Mouse (Mus musculus) forebrain, embryonic 10.5 days (tissue): ENCODE measurements around the gene Rgs6. TPM values are rescaled to one million over a fixed set of nuclear protein-coding genes. Genes with fewer than 3 reads are reported as not detected.

Experiments used
- DNase-seq: peaks from one replicate; pipeline ENCODE4 v3.0.0-alpha.2; 2017; ENCODE audit warnings: low spot score; ENCODE audit errors: extremely low spot score
- H3K27ac ChIP-seq: fragments of 300-500 bp; sonication (generic); 2 replicates; pipeline ENCODE4 v1.5.1; 2016; ENCODE audit warnings: mild to moderate bottlenecking
- H3K27me3 ChIP-seq: fragments of 300-500 bp; sonication (generic); 2 replicates; pipeline ENCODE4 v1.6.1; 2016; ENCODE audit warnings: mild to moderate bottlenecking; ENCODE audit not compliant: poor library complexity, severe bottlenecking
- H3K36me3 ChIP-seq: fragments of 300-500 bp; sonication (generic); replicated peaks from 2 replicates; pipeline ENCODE4 v1.6.1; 2016; ENCODE audit warnings: mild to moderate bottlenecking, moderate library complexity
- H3K4me1 ChIP-seq: fragments of 300-500 bp; sonication (generic); 2 replicates; pipeline ENCODE4 v1.6.1; 2016
- H3K4me3 ChIP-seq: fragments of 300-500 bp; sonication (generic); 2 replicates; pipeline ENCODE4 v1.5.1; 2016; ENCODE audit warnings: mild to moderate bottlenecking, moderate library complexity
- H3K9me3 ChIP-seq: fragments of 300-500 bp; sonication (generic); 2 replicates; pipeline ENCODE4 v1.6.1; 2016; ENCODE audit warnings: mild to moderate bottlenecking, moderate library complexity
- WGBS: fragments of 180-500 bp; shearing (Covaris S2); methylation state at CpG from one replicate; pipeline ENCODE4 v1.1.7; 2016; 5-methylcytosine and 5-hydroxymethylcytosine counted together
- polyA plus RNA-seq: library from polyadenylated mRNA; unstranded; fragments of >200 nt; fragmentation: Nextera tagmentation; extraction: Ambion mirVana; gene quantifications from 2 replicates; pipeline ENCODE4 v1.2.1, GENCODE M21; 2016

The Rgs6 gene
- polyA plus RNA-seq, 1 experiment from 2014 or later, result 0.60 TPM

GRCm38 (mm10) chr12:82973771-82974170, 385.7 kb downstream of the Rgs6 start:
- H3K4me3 ChIP-seq, result no peak overlapping the region
- WGBS, result 86% methylated on average over 3 of the region's 3 CpGs
- no peak for DNase-seq

DNA sequence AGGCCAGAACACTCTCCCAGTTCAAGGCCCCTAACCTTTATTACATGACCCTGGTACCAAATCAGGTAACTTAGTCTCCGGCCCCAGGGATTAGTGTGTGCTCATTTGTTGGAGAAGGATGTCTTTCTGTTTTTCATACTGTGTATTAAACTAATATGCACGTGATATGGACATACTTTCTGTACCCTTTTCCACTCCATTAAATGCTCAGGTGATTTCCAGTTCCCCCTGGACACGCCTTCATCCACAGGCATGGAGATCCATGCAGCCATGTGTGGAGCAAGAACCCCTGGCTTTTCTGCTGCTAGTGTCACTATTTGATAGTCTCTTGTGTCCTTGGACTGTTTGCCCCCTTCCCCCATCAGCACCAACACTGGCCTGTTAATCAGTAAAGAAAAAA, 390.2 kb downstream of the Rgs6 start:
- no peaks in the 10 kb centered on the region for H3K9me3 ChIP-seq
- H3K4me1 ChIP-seq, result no peaks in the 10 kb centered on the region
- no peak for DNase-seq
- no peaks in the 10 kb centered on the region for H3K27me3 ChIP-seq
- no peak overlapping the region for H3K27ac ChIP-seq
- 93% methylated on average over 3 of the region's 3 CpGs for WGBS
- H3K36me3 ChIP-seq, result no peaks in the 10 kb centered on the region
- H3K4me3 ChIP-seq, result no peak overlapping the region

More at GRCm38 (mm10) chr12:82973771-82974170, 385.7 kb downstream of the Rgs6 start:
- Histone ChIP-seq H3K36me3 (no peaks in the 10 kb centered on the region), H3K9me3 (no peaks in the 10 kb centered on the region), H3K4me1 (0 out of 2 replicates have a peak, but pooled peaks cover 3% of the 10 kb centered on the region), H3K27me3 (no peaks in the 10 kb centered on the region), H3K27ac (no peak overlapping the region)

- no peak overlapping the region for H3K4me3 ChIP-seq
- no peaks in the 10 kb centered on the region for H3K4me1 ChIP-seq
- H3K9me3 ChIP-seq, result no peaks in the 10 kb centered on the region
- DNase-seq, result no peak
- H3K27ac ChIP-seq, result no peak overlapping the region
- 90% methylated on average over 4 of the region's 4 CpGs for WGBS
- H3K27me3 ChIP-seq, result no peaks in the 10 kb centered on the region
- no peaks in the 10 kb centered on the region for H3K36me3 ChIP-seq
Observed at GRCm38 (mm10) chr12:82982716-82983115, 394.6 kb downstream of the Rgs6 start.

DNA sequence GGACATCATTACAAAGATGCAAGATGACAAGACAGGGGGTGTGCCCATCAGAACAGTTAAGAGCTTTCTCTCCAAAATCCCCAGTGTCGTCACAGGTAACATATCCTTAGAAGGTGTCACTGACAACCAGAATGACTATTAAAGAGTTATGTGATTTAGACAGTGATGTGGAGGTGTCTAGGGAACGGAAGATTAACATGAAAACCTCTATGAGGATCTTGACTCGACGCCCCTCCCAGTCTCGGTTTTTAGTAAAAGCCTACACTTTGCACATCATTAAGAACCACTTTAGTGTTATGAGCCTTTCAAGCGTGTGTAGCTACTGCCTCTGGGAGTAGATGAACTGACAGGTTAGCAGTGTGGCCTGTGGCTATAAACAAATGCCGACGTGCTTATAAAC, 397.2 kb downstream of the Rgs6 start:
- Histone ChIP-seq H3K4me3 (no peak overlapping the region), H3K9me3 (no peaks in the 10 kb centered on the region), H3K36me3 (no peaks in the 10 kb centered on the region), H3K27ac (no peak overlapping the region), H3K27me3 (no peaks in the 10 kb centered on the region), H3K4me1 (no peaks in the 10 kb centered on the region)
- DNase-seq, result no peak
- WGBS, result 90% methylated on average over 8 of the region's 8 CpGs

- 77% methylated on average over 1 of the region's 1 CpGs for WGBS
- Histone ChIP-seq H3K27me3 (no peaks in the 10 kb centered on the region), H3K9me3 (no peaks in the 10 kb centered on the region), H3K27ac (no peak overlapping the region), H3K36me3 (no peaks in the 10 kb centered on the region), H3K4me1 (no peaks in the 10 kb centered on the region), H3K4me3 (no peak overlapping the region)
- DNase-seq, result no peak
Observed at GRCm38 (mm10) chr12:82987661-82988060, 399.6 kb downstream of the Rgs6 start.

- H3K27me3 ChIP-seq, result no peaks in the 10 kb centered on the region
- H3K9me3 ChIP-seq, result no peaks in the 10 kb centered on the region
- no peaks in the 10 kb centered on the region for H3K36me3 ChIP-seq
- H3K4me3 ChIP-seq, result no peak overlapping the region
- no peak for DNase-seq
- WGBS, result 49% methylated on average over 4 of the region's 4 CpGs
- H3K4me1 ChIP-seq, result peaks cover 14% of the 10 kb centered on the region
- H3K27ac ChIP-seq, result no peak overlapping the region
Observed at GRCm38 (mm10) chr12:82993905-82994304, 405.8 kb downstream of the Rgs6 start.

DNA sequence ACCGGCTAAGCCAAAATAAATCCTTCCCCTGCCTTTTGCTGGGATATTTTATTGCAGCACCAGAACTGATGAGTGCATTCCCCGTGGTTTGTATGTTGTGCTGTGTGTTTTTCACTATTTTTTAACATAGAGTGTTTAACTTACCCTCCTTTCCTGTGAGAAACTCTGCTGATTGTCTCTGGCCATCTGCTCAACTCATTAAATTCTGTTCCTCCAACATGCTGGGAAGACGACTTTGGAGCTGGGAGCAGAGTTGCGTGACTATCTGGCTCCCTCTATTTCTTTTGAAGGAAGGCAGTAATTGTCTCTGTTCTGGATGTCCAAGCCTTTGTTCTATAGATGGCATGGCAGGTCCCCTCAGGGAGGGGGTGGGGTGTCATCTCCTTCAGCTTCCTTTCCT, 408.7 kb downstream of the Rgs6 start:
- no peaks in the 10 kb centered on the region for H3K36me3 ChIP-seq
- no peaks in the 10 kb centered on the region for H3K27me3 ChIP-seq
- H3K9me3 ChIP-seq, result no peaks in the 10 kb centered on the region
- H3K4me1 ChIP-seq, result peaks cover 14% of the 10 kb centered on the region
- no peak for DNase-seq
- no peak overlapping the region for H3K27ac ChIP-seq
- H3K4me3 ChIP-seq, result no peak overlapping the region
- 45% methylated on average over 4 of the region's 4 CpGs for WGBS

DNA sequence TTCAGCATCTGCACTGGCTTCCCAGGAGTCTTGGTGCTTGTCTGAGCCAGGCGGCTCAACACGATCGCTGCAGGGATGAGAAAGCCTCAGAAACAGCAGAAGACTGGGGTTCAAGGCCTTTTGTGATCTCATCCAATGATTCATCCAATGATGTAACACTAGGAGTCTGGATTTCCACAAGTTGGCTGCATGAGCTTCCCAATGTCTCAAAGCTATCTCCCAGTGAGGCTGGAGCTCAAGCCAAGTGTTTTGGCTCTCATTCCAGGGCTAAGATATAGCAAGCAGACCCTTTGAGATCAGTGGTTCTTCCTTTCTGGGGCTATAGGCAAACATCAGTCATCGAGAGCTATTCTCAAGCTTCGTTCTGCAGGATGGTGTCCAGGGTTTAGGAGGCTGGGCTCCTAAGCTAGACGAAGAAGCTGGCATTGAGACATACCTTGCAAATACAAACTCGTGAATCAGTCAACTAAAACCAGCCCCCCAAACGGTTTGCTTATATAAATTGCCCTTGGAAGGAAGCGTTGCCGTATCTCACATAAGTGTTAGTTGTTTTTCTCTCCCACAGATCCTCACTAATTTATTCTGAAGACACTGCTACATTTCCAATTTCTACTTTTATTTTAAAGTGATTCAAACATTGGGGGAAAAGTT, 410.7 kb downstream of the Rgs6 start:
- WGBS, result 94% methylated on average over 10 of the region's 10 CpGs
- peaks cover 14% of the 10 kb centered on the region for H3K4me1 ChIP-seq
- no peaks in the 10 kb centered on the region for H3K36me3 ChIP-seq
- H3K27ac ChIP-seq, result no peak overlapping the region
- DNase-seq, result no peak
- no peaks in the 10 kb centered on the region for H3K9me3 ChIP-seq
- H3K4me3 ChIP-seq, result no peak overlapping the region
- H3K27me3 ChIP-seq, result no peaks in the 10 kb centered on the region

GRCm38 (mm10) chr12:82999333-83000032, 411.4 kb downstream of the Rgs6 start:
- Histone ChIP-seq H3K4me1 (peaks cover 9% of the 10 kb centered on the region), H3K27ac (no peak overlapping the region), H3K4me3 (no peak overlapping the region), H3K9me3 (no peaks in the 10 kb centered on the region), H3K36me3 (no peaks in the 10 kb centered on the region), H3K27me3 (no peaks in the 10 kb centered on the region)
- 84% methylated on average over 7 of the region's 7 CpGs for WGBS
- no peak for DNase-seq

DNA sequence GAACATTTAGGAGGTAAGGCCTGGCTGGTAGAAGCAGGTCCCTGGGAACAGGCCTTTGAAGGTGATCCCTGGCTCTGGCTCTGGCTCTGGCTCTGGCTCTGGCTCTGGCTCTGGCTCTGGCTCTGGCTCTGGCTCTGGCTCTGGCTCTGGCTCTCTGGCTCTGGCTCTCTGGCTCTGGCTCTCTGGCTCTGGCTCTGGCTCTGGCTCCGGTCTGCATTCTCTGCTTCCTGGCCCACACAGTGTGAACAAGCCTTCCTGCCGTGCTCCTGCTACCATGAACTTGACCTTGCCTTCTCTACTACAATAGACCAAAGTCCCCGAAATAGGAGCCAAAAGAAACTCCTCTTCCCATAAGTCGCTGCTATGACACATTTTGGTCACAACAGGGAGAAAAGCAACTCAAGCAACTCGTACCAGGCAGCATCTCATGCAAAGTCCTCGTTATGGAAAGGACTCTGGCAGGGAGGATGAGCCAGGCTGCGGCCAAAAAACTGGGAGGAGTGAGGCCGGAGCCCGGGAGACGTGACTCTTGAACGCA, 412.0 kb downstream of the Rgs6 start:
- DNase-seq, result no peak
- Histone ChIP-seq H3K4me3 (no peak overlapping the region), H3K9me3 (no peaks in the 10 kb centered on the region), H3K27ac (no peak overlapping the region), H3K27me3 (no peaks in the 10 kb centered on the region), H3K4me1 (peaks cover 9% of the 10 kb centered on the region), H3K36me3 (no peaks in the 10 kb centered on the region)
- WGBS, result 92% methylated on average over 11 of the region's 11 CpGs

DNA sequence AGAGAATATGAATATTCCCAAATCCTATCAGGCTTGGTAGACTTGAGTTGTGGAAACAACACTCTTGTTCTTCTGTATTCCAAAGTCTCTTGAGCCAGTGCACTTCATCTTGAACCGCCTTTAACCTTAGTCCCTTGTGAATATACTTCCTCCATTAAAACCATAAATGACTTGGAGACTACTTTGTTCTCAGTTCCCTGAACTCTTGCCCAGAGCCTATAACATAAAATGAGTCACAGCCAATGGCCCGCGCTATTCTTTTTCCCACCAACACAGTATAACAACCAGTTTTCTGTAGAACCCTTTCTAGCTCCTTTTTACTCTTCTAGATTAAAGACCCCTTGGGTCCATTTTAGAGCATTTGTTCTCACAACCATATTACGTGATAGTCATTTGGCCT, 412.9 kb downstream of the Rgs6 start:
- H3K4me3 ChIP-seq, result no peak overlapping the region
- WGBS, result 92% methylated on average over 4 of the region's 4 CpGs
- no peaks in the 10 kb centered on the region for H3K27me3 ChIP-seq
- H3K9me3 ChIP-seq, result no peaks in the 10 kb centered on the region
- no peaks in the 10 kb centered on the region for H3K36me3 ChIP-seq
- DNase-seq, result no peak
- peaks cover 9% of the 10 kb centered on the region for H3K4me1 ChIP-seq
- H3K27ac ChIP-seq, result no peak overlapping the region

GRCm38 (mm10) chr12:83004014-83004682, 416.1 kb downstream of the Rgs6 start:
- 90% methylated on average over 9 of the region's 9 CpGs for WGBS

DNA sequence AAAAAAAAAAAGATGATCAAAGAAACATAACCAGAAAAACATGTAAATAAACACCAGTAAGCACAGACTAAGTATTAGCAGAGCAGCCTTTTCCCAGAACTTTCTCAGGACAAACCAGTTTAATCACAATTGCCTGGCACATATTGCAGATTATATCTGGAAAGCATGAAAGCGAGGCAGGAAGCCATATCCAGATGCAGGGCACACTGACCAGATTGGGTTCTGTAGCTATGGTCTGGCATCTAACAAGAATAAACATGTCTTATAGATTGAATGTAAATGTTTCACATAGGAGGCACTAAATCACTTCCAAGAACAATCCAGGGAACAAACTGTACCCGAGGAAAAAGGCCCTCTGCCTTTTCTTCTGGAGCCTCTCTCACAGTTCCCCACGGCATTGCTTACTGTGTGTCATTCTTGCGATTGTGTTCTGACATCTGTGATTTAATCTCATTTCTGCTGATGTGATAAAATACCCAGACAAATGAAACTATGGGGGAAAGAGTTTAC, 423.0 kb downstream of the Rgs6 start:
- no peak overlapping the region for H3K4me3 ChIP-seq
- H3K27me3 ChIP-seq, result no peaks in the 10 kb centered on the region
- H3K9me3 ChIP-seq, result no peaks in the 10 kb centered on the region
- no peak overlapping the region for H3K27ac ChIP-seq
- no peaks in the 10 kb centered on the region for H3K4me1 ChIP-seq
- 91% methylated on average over 4 of the region's 4 CpGs for WGBS
- H3K36me3 ChIP-seq, result no peaks in the 10 kb centered on the region
- DNase-seq, result no peak

More at GRCm38 (mm10) chr12:83004014-83004682, 416.1 kb downstream of the Rgs6 start:
- Histone ChIP-seq H3K4me3 (no peak overlapping the region), H3K9me3 (no peaks in the 10 kb centered on the region), H3K36me3 (no peaks in the 10 kb centered on the region), H3K27ac (no peak overlapping the region), H3K27me3 (no peaks in the 10 kb centered on the region), H3K4me1 (no peaks in the 10 kb centered on the region)
- no peak for DNase-seq
